Mouse (Mus musculus) lung, postnatal 0 days (tissue): ENCODE data around the gene Pard3. TPM values are rescaled to one million over a fixed set of nuclear protein-coding genes. Genes with fewer than 3 reads are reported as not detected.
A peak's percentile ranks its signal among the peaks of the same experiment; 100 is the strongest.

Experiments used
- ATAC-seq: fragments of 200-750 bp; cut with Nextera tagmentation; 2 replicates; pipeline ENCODE4 v1.8.0; 2017; ENCODE audit warnings: moderate library complexity
- DNase-seq: peaks from one replicate; pipeline ENCODE4 v3.0.0-alpha.2; 2016; ENCODE audit warnings: low spot score
- H3K27ac ChIP-seq: fragments of 300-500 bp; sonication (generic); 2 replicates; pipeline ENCODE4 v1.5.1; 2014; ENCODE audit warnings: antibody characterized with exemption, mild to moderate bottlenecking, low read length, mixed read lengths
- H3K27me3 ChIP-seq: fragments of 300-500 bp; sonication (generic); replicated peaks from 2 replicates; pipeline ENCODE4 v1.6.1; 2014; ENCODE audit warnings: low read length, mixed read lengths; ENCODE audit not compliant: insufficient read depth
- H3K36me3 ChIP-seq: fragments of 300-500 bp; sonication (generic); 2 replicates; pipeline ENCODE4 v1.6.1; 2014; ENCODE audit warnings: low read length, mixed read lengths; ENCODE audit not compliant: insufficient read depth
- H3K4me1 ChIP-seq: fragments of 300-500 bp; sonication (generic); 2 replicates; pipeline ENCODE4 v1.6.1; 2014; ENCODE audit warnings: antibody characterized with exemption, low read depth, low read length, mixed read lengths; ENCODE audit not compliant: insufficient read depth
- H3K4me2 ChIP-seq: fragments of 300-500 bp; sonication (generic); replicated peaks from 2 replicates; pipeline ENCODE4 v1.6.1; 2014; ENCODE audit warnings: low read depth, mild to moderate bottlenecking, low read length, moderate library complexity, mixed read lengths
- H3K4me3 ChIP-seq: fragments of 300-500 bp; sonication (generic); 2 replicates; pipeline ENCODE4 v1.5.1; 2014; ENCODE audit warnings: low read depth, low read length
- H3K9ac ChIP-seq: fragments of 300-500 bp; sonication (generic); replicated peaks from 2 replicates; pipeline ENCODE4 v1.6.1; 2014; ENCODE audit warnings: low read depth, mild to moderate bottlenecking
- H3K9me3 ChIP-seq: fragments of 300-500 bp; sonication (generic); 2 replicates; pipeline ENCODE4 v1.6.1; 2016; ENCODE audit warnings: low read length, mixed read lengths
- CTCF ChIP-seq: IDR thresholded peaks from 2 replicates; pipeline ENCODE4 v1.5.1; 2016; ENCODE audit warnings: antibody characterized with exemption, mild to moderate bottlenecking
- EP300 ChIP-seq: IDR thresholded peaks from 2 replicates; pipeline ENCODE4 v1.6.1; 2016; ENCODE audit warnings: antibody characterized with exemption, mild to moderate bottlenecking, control low read depth
- WGBS: fragments of 180-500 bp; shearing (Covaris S2); extraction: QIAGEN DNeasy Blood & Tissue Kit; methylation state at CpG from one replicate; pipeline ENCODE4 v1.1.7; 2014; 5-methylcytosine and 5-hydroxymethylcytosine counted together
- polyA plus RNA-seq: library from polyadenylated mRNA; unstranded; fragments of >200 nt; fragmentation: Nextera tagmentation; extraction: Ambion mirVana; gene quantifications from 2 replicates; pipeline ENCODE4 v1.2.1, GENCODE M21; 2015

Gene Pard3
- polyA plus RNA-seq, 1 experiment from 2014 or later, result 13.2 TPM

DNA sequence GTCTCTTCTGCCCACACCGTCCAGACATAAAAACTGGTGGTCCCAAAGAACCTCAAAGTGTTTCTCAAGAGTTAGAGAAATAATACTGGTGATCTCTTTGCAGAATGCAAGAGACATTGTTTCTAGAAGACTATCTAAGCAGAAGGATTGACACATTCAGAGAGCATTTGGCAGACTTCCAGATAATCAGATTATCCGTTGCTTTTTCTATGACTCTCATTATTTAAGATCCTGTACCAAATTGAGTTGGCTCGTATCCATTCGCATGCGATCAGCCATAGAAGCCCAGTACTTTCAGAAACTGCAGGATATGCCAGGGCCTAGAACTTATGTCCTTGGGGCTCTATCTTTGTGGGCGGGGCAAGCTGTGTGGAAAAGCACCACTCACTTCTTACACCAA is 514.0 kb downstream of the Pard3 start:
- Histone ChIP-seq H3K4me2 (no peak overlapping the region), H3K9me3 (no peaks in the 10 kb centered on the region), H3K9ac (no peak overlapping the region), H3K4me1 (no peaks in the 10 kb centered on the region), H3K27ac (no peak overlapping the region), H3K36me3 (no peaks in the 10 kb centered on the region), H3K27me3 (no peaks in the 10 kb centered on the region), H3K4me3 (no peak overlapping the region)
- no peak for DNase-seq
- TF ChIP-seq CTCF (no peak), EP300 (no peak)
- ATAC-seq, result no peak
- WGBS, result 79% methylated on average over 6 of the region's 6 CpGs

DNA sequence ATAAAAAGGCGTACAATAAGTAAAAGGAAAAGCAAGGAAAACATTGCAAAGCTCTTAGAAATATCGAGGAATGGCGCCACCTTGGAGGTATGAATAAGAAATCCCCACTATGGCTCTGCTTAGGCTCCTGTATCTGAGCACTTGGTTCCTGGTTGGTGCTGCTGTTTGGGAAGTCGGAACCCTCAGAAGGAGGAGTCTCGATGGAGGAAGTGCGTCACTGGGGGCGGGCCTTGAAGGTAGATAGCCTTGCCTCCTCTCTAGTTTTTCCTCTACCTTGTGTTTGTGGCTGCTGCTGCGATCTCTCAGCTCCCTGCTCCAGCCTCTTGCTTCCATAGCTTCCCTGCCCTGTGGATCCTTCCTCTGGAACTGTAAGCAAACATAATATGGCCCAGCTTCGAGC is 515.7 kb downstream of the Pard3 start:
- no peak for DNase-seq
- Histone ChIP-seq H3K27me3 (no peaks in the 10 kb centered on the region), H3K27ac (no peak overlapping the region), H3K36me3 (no peaks in the 10 kb centered on the region), H3K9ac (no peak overlapping the region), H3K9me3 (no peaks in the 10 kb centered on the region), H3K4me2 (no peak overlapping the region), H3K4me1 (no peaks in the 10 kb centered on the region), H3K4me3 (no peak overlapping the region)
- WGBS, result 85% methylated on average over 9 of the region's 9 CpGs
- ATAC-seq, result no peak
- no peak for TF ChIP-seq EP300
- no peak for TF ChIP-seq CTCF

DNA sequence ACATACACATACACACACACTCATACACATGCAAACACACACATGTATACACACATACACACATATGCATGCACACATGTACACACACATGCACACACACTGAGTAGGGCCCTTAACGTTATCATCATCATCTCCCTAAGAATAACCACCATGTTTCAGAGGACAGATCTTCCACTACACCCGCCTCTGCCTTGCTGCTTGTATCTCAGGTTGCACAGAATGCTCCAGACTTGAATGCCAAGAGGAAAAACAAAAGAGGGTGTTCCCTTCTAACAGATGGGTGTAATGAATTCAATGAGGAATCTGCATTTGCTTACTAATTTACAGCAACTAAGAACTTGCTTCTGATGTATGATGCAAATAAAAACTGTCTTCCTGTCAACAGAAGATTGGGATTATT is 519.7 kb downstream of the Pard3 start:
- no peak overlapping the region for H3K27ac ChIP-seq
- H3K4me3 ChIP-seq, result no peak overlapping the region
- TF ChIP-seq CTCF (no peak), EP300 (no peak)
- no peak overlapping the region for H3K9ac ChIP-seq
- no peak for DNase-seq
- WGBS, result 79% methylated on average over 2 of the region's 2 CpGs
- H3K4me2 ChIP-seq, result no peak overlapping the region
- no peaks in the 10 kb centered on the region for H3K36me3 ChIP-seq
- H3K27me3 ChIP-seq, result no peaks in the 10 kb centered on the region
- no peak for ATAC-seq
- no peaks in the 10 kb centered on the region for H3K4me1 ChIP-seq
- no peaks in the 10 kb centered on the region for H3K9me3 ChIP-seq

DNA sequence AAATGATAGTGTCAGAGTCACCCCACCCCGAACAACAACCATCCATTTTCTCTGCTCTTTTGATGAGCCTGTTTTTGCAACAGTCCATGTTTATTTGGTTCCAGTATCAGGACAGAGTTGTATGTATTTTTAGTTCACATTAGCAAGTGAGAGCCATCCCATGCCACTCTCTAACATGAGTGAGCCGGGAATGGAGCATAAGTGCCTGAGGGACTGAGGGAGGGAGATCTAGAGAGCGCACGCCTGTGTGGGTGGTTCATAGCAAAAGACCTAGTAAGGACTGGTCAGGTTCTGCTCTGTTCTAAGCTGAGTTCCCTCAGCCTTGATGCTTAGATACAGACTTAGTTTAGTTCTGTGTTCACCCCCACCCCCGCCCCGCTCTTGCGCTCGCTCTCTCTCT is 521.9 kb downstream of the Pard3 start:
- no peaks in the 10 kb centered on the region for H3K36me3 ChIP-seq
- 79% methylated on average over 8 of the region's 8 CpGs for WGBS
- no peaks in the 10 kb centered on the region for H3K27me3 ChIP-seq
- H3K4me3 ChIP-seq, result no peak overlapping the region
- TF ChIP-seq EP300, result no peak
- no peak for TF ChIP-seq CTCF
- no peak overlapping the region for H3K9ac ChIP-seq
- no peak overlapping the region for H3K4me2 ChIP-seq
- no peaks in the 10 kb centered on the region for H3K4me1 ChIP-seq
- DNase-seq (peak; percentile 24), ATAC-seq (no peak)
- H3K9me3 ChIP-seq, result no peaks in the 10 kb centered on the region
- no peak overlapping the region for H3K27ac ChIP-seq

DNA sequence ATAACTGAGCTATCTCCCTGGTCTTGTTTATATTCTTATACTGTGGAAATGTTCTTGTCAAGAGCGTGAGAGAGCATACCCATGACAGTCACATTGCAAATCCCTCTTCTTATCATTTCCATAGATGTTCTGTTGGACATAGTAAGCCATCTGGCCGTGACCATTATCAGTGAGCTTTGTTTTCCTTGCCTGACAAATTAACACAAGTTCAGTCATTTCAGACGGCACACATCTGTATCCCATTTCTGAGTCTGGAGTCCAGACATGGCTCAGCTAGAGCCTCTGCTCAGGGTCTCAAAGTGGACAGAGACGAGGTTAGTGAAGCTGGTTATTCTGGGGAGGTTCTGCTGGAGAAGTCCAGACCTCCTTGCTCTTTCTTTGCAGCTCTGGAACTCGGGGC is 523.0 kb downstream of the Pard3 start:
- H3K27me3 ChIP-seq, result no peaks in the 10 kb centered on the region
- H3K9ac ChIP-seq, result no peak overlapping the region
- no peaks in the 10 kb centered on the region for H3K36me3 ChIP-seq
- no peak overlapping the region for H3K27ac ChIP-seq
- no peak overlapping the region for H3K4me3 ChIP-seq
- DNase-seq (peak; percentile 18), ATAC-seq (no peak)
- no peak overlapping the region for H3K4me2 ChIP-seq
- no peaks in the 10 kb centered on the region for H3K9me3 ChIP-seq
- TF ChIP-seq EP300, result no peak
- no peak for TF ChIP-seq CTCF
- WGBS, result 55% methylated on average over 5 of the region's 5 CpGs
- no peaks in the 10 kb centered on the region for H3K4me1 ChIP-seq

DNA sequence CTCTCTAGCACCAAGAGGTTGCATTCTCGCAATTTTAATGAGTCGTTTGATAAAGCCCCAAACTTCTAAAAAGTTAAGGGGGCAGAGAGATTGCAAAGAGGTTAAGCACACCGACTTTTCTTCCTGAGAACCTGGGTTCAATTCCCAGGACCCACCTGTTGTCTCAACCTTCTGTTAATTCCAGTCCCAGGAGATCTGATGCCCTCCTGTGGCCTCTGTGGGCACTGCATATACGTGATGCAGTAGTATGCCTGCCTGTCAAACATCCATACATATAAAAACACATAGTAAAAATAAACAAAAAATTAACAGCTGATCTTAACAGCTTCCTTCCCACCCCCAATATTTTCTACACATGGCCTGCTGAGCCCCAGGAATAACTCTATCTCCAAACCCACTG is 524.6 kb downstream of the Pard3 start:
- H3K27me3 ChIP-seq, result no peaks in the 10 kb centered on the region
- no peak for ATAC-seq
- H3K4me3 ChIP-seq, result no peak overlapping the region
- DNase-seq, result peak; percentile 12
- H3K36me3 ChIP-seq, result no peaks in the 10 kb centered on the region
- H3K9ac ChIP-seq, result no peak overlapping the region
- WGBS, result 77% methylated on average over 4 of the region's 4 CpGs
- TF ChIP-seq CTCF (peak; percentile 68), EP300 (no peak)
- no peaks in the 10 kb centered on the region for H3K9me3 ChIP-seq
- no peak overlapping the region for H3K27ac ChIP-seq
- 0 out of 2 replicates have a peak, but pooled peaks cover 5% of the 10 kb centered on the region for H3K4me1 ChIP-seq
- H3K4me2 ChIP-seq, result no peak overlapping the region

DNA sequence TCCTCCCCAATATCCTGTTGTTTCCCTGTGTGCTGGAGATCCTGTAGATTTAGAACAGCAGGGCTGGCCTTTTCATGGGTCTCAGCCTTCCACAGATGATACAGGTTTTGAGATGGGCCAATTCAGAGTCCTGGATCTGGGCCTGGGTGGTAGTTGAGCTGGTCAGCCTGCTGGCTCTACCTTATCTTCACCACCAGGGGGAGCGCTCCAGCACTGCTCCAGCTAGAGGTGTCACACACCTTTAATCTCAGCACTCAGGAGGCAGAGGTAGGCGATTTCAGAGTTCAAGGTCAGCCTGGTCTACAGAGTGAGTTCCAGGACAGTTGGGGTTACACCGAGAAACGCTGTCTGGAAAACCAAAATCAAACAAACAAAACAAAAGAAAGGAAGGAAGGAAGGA is 525.6 kb downstream of the Pard3 start:
- Histone ChIP-seq H3K4me3 (no peak overlapping the region), H3K4me2 (no peak overlapping the region), H3K27ac (no peak overlapping the region), H3K9ac (no peak overlapping the region), H3K36me3 (no peaks in the 10 kb centered on the region), H3K9me3 (no peaks in the 10 kb centered on the region), H3K4me1 (0 out of 2 replicates have a peak, but pooled peaks cover 5% of the 10 kb centered on the region), H3K27me3 (no peaks in the 10 kb centered on the region)
- WGBS, result 34% methylated on average over 4 of the region's 4 CpGs
- ATAC-seq (peak; percentile 47; the same call in 1 of the 2 replicates), DNase-seq (peak; percentile 59)
- peak; percentile 87 for TF ChIP-seq CTCF
- no peak for TF ChIP-seq EP300
